Mouse (Mus musculus): ENCODE results near the gene Agpat1. TPM values are rescaled to one million over a fixed set of nuclear protein-coding genes. Genes with fewer than 3 reads are reported as not detected.

Gene Agpat1
- total RNA-seq (2022) = 10 to 100 TPM; 66.5 to 78.4 (median 73.4) TPM

DNA sequence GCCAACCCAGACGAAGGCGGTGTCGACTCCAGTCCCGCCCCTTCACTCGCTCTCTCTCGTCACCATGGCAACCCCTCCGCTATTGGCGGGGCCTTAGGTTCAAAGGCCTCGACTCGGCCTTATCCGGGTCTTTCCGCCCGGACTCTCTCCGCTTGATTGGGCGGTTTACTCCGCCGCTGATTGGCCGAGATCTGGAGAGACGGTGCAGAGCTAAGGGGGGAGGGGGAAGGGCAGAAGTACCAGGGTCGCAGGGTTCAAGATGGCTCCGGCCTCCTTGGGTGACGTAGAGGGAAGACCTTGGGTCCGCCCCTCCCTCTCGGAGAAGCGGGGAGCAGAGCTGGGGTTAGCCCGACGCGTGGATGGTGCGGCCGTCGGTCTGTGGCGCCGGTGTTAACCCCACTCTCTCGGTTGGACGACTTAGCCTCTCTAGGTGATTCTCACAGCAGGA, at the start of gene Agpat1:
Gene Agpat1, plus strand, starts transcription at position 202 of the 448 bp plus-strand sequence.
- DNase-seq (ENCODE audit: low spot score) = peak; percentile 99

DNA sequence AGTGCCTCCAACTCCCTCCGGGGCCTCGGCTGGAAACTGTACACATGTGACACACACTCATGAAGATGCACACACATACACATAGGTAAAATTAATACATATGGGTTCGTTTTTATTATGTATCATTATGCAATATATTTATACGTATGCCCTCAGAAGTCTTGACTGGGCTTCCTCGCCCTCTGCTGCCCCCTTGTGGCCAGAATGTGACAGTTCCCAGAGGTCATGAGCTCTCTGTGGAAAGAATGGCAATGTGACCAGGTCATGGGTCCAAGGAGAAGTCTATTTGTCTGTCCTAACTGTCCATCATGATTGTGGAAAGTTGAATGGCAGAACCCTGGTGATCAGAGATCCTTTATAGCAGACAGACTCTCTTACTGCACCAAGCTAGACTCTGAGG, 48.6 kb upstream of the Agpat1 start:
- DNase-seq (ENCODE audit: low spot score) = peak; percentile 86

DNA sequence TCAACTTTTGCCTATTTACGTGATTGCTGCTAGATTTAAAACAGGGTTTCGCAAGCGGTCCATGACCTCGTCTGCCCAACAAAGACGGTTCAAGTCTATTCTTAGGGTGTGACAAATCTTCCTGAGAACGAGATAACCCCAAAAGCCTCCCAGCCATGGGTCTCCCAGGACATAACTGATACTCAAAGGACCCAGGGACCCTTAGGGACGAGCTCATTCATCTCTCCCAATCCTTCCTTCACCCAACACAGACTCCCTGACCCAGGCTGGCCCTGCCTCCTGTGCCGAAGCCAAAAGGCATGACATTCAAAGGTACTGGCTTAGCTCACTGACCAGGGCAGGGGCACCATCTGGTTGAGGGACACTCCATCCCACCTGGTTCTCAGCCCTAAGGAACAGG, 47.7 kb upstream of the Agpat1 start:
- DNase-seq (ENCODE audit: low spot score) = no peak

DNA sequence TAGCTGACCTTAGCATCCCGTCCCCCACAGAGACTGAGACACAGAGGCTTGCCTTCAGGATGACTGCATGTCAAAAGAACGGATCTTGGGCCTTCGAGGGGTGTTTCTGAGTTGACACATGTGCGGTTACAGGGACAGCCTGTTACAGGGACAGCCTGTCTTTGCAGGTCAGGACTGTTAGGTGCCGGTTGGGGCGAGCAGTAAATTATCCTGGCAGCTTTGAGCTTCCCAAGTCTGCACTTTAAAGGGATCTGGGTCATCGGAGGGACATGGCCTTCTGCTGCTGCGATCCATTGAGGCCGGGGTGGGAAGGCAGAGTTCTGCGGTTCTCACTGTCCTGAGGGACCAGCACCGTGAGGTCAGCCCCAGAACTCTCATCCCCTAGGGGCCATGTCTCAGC, 46.7 kb upstream of the Agpat1 start:
- DNase-seq (ENCODE audit: low spot score) = no peak

DNA sequence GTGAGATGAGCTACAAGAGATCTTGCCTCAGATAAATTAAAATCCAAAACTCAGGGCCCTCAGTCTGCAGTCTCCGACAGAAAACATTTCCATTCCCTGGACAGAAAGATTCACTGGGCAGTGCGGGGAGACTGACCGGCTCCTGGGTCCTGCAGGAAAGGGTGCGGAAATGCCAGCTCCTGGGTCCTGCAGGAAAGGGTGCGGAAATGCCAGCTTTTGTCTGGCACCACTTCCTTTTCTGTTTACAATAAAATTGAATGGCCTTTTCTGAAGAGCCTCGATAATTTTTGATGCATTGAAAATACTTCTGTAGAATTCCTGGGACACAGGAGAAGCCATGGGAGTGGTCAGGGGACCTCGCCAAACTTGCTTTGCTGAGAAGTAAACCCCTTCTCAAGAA, 44.9 kb upstream of the Agpat1 start:
- no peak for DNase-seq (ENCODE audit: low spot score)

DNA sequence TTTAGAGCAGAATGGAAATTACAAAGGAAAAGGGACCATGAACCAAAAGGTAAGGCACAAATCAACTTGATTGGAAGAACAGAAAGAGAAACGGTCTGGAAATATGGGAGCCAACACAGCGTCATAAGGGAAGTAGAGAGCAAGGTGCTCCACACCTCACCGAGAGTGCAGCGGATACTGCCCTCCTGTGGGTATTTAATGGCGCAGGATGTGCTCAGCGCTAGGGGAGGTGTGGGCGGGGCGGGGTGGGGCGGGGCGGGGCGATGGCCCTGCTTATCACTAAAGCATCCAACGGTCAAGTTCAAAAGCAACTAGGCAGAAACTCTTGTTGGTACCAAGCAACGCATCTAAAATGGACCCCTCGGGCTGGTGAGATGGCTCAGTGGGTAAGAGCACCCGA, 44.2 kb upstream of the Agpat1 start:
- no peak for DNase-seq (ENCODE audit: low spot score)

DNA sequence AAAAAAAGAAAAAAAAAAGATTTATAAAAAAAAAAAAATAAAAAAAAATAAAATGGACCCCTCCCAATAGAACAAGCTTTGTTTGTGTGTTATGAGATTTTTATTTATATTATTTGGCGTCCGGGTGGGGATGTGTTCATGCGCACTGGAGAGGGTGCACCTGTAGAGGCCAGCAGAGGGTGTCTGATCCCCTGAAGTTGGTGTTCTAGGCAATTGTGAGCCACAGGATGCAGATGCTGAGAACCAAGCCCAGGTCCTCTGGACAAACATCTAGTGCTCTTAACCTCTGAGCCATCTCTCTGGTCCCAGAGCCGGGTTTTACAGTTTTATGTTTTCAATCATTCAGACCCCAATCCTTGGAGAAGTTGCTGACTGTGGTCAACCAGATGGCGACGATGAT, 43.6 kb upstream of the Agpat1 start:
- no peak for DNase-seq (ENCODE audit: low spot score)

DNA sequence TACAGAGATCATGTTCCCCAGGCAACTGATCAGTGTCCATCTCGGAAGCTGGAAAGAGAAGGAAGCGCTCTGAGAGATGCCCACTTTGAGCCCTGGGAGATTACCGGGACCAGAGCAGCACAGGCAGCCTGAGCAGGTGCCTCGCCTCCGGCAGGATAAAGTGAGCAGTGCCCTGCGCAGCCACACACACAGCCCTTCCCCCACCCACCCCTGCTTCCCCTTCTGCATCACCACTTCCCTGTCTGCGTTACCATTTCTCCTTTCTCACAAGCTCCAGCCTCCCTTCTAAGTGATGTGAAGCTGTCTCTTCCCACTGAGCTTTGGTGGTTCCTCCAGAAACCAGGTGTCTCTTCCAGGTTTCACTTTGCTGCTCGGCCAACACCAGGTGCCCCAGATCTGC, 42.9 kb upstream of the Agpat1 start:
- no peak for DNase-seq (ENCODE audit: low spot score)

DNA sequence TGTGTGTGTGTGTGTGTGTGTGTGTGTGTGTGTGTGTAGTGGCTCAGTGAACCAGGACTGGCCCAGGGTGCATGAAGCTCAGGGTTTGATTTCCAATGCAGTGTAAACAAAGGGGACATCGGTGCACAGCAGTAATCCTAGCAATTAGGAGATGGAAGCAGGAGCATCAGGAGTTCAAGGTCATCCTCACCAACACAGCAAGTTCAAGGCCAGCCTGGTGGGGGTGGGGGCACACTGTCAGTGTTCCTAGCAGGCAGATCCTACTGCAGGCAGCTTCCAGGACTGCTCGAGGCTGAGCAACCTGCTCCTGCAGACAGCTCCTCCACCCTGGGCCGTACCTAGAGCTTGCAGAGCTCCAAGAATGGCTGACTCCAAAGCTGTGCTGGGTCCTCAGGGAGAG, 41.5 kb upstream of the Agpat1 start:
- DNase-seq (ENCODE audit: low spot score) = no peak

DNA sequence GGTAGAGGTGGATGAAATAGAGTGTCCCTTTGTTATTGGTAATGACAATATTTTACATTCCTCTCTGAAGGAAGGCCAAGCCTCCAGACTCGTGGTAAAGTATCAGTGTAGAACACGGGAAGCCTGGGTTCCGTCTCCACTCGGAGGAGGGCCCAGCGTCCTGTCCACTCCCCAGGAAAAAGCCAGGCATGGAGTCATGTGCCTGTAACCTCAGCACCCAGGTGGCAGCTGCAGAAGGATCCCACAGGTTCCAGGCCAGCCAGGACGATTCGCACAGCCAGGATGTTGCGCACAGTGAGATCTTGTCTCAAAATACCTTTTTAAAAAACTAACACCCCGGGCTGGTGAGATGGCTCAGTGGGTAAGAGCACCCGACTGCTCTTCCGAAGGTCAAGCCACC, 40.7 kb upstream of the Agpat1 start:
- no peak for DNase-seq (ENCODE audit: low spot score)

DNA sequence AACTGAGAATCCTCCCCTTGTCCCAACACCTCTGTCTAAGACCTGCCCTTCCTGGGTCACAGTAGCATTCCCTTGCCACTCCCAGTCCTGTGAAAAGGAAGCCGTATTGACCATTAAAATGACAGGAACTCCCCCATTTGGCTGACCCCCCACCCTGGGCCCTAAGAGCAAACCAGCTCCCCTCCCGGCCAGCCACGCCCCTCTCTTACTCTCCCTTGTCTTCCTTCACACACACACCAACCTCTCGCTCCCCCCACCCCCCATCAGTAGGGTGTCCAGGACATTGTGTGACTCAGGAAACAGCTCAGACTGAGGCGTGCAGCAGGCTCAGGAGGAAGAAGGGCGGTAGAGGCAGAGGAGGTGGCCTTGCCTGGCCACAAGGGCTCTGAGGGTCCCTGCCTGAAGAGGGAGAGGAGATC, 40.0 kb upstream of the Agpat1 start, which contains the start of gene Notch4:
Gene Notch4, plus strand, starts transcription at position 266 of the 419 bp plus-strand sequence.
- peak; percentile 70 for DNase-seq (ENCODE audit: low spot score)

DNA sequence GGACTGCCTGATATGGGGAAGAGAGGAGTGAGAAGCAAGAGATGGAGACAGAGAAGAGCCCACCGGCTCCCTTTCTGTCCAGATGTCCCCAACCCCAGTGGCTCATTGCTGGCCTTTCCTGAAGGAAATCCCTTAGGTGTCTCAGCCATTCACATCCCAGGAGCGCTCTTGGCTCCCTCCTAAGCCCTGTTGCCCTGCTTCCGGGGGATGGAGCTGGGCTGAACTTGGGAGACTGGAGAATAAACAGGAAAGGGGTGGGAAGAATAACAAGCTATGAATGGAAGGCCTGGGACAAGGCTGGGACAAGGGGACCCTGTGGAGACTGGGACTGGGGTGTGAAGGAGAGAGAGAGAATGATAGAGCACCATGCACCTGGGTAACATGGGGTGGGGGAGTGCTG, 39.3 kb upstream of the Agpat1 start:
- DNase-seq (ENCODE audit: low spot score) = peak; percentile 82

DNA sequence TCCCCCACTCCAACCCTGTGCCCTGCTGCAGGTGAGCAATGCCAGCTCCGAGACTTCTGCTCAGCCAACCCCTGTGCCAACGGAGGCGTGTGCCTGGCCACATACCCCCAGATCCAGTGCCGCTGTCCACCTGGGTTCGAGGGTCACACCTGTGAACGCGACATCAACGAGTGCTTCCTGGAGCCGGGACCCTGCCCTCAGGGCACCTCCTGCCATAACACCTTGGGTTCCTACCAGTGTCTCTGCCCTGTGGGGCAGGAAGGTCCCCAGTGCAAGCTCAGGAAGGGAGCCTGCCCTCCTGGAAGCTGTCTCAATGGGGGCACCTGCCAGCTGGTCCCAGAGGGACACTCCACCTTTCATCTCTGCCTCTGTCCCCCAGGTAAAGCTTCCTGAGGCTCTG, 36.8 kb upstream of the Agpat1 start:
- no peak for DNase-seq (ENCODE audit: low spot score)

DNA sequence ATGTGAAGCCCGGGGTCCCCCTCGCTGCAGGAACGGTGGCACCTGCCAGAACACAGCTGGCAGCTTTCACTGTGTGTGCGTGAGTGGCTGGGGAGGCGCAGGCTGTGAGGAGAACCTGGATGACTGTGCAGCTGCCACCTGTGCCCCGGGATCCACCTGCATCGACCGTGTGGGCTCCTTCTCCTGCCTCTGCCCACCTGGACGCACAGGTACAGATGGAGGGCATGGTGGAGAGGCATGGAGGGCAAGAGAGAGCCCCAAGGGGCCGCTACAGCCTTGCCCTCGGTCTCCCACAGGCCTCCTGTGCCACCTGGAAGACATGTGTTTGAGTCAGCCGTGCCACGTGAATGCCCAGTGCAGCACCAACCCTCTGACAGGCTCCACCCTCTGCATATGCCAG, 35.6 kb upstream of the Agpat1 start:
- no peak for DNase-seq (ENCODE audit: low spot score)

DNA sequence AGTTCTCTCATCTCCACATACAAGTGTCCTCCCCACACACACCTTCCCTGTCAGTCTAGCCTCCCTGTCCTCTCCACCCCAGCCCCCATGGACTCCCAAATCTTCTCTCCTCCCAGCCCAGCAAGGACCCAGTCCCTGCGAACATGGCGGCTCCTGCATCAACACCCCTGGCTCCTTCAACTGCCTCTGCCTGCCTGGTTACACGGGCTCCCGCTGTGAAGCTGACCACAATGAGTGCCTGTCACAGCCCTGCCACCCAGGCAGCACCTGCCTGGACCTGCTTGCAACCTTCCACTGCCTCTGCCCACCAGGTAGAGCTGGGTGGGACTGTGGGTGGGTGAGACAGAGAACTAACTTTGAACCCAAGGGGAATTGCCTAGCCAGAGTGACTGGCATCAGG, 34.1 kb upstream of the Agpat1 start:
- no peak for DNase-seq (ENCODE audit: low spot score)

DNA sequence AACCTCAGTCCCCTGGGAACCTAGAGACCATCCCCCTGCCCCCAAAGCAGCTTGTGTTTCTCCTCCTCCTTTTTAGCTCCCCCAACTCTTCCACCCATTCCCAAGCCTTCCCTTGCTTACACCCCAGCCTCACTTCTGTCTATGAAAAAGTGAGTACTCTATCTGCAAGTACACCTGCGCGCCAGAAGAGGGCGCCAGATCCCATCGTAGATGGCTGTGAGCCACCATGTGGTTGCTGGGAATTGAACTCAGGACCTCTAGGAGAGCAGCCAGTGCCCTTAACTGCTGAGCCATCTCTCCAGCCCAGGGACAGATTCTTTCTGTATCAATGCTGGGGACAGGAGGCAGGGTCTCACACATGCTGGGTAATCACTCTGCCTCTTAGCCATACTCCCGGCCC, 32.2 kb upstream of the Agpat1 start:
- DNase-seq (ENCODE audit: low spot score) = no peak

DNA sequence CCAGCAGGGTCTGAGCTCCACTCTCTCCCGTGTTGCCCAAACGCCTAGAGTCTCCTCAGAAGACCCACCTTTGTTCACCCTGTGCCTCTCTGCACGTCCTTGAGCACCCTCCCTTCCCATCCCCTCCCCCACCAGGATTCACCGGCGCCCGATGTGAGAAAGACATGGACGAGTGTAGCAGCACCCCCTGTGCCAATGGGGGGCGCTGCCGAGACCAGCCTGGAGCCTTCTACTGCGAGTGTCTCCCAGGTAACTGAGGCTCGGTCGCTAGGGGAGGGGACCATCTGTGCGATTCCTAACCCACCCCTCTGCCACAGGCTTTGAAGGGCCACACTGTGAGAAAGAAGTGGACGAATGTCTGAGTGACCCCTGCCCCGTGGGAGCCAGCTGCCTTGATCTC, 31.7 kb upstream of the Agpat1 start:
- no peak for DNase-seq (ENCODE audit: low spot score)

DNA sequence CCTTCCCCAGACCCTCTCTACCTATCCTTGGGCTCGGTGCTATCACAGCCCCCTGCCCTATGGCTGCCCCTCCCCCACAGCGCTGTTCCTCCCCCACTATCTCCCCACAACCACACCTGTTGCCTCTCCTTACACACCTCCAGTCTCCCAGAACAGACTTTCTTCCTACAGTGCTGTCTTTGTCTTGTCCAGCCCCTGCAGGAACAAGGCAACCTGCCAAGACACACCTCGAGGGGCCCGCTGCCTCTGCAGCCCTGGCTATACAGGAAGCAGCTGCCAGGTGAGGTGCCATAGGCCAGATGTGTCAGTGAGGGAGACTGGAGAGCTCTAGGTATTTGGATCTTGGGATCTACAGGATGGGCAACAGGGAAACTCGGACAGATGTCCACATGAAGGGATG, 27.5 kb upstream of the Agpat1 start:
- DNase-seq (ENCODE audit: low spot score) = no peak

DNA sequence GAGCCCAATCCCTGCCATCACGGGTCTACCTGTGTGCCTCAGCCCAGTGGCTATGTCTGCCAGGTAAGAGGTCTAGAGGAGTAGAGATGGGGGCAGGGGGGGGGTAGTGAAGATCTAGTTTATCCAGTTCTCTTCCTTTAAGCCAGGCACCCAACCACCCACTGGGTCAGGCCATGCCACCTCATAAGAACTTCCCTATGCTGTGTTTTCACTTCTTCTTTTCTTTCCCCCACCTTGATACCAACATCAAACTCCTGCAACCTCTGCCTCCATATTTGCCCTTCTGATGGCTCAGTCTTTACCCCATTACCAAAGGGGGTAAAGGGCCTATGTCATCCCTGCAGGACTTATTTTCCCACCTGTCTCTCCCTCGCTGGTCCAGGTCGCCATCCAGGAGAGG, 26.0 kb upstream of the Agpat1 start:
- no peak for DNase-seq (ENCODE audit: low spot score)

DNA sequence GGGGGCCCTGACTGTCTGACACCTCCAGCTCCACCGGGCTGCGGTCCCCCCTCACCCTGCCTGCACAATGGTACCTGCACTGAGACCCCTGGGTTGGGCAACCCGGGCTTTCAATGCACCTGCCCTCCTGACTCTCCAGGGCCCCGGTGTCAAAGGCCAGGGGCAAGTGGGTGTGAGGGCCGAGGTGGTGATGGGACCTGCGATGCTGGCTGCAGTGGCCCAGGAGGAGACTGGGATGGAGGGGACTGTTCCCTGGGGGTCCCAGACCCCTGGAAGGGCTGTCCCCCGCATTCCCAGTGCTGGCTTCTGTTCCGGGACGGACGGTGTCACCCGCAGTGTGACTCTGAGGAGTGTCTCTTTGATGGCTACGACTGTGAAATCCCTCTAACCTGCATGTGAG, 21.5 kb upstream of the Agpat1 start:
- DNase-seq (ENCODE audit: low spot score) = no peak

DNA sequence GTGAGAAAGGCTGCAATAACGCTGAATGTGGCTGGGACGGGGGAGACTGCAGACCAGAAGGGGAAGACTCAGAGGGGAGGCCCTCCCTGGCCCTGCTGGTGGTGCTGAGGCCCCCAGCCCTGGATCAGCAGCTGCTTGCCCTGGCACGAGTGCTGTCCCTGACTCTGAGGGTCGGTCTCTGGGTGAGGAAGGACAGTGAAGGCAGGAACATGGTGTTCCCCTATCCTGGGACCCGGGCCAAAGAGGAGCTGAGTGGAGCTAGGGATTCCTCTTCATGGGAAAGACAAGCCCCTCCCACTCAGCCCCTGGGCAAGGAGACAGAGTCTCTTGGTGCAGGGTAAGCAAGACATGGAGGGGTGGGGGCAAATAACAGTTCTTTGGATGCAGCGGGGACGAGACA, 20.7 kb upstream of the Agpat1 start:
- no peak for DNase-seq (ENCODE audit: low spot score)

DNA sequence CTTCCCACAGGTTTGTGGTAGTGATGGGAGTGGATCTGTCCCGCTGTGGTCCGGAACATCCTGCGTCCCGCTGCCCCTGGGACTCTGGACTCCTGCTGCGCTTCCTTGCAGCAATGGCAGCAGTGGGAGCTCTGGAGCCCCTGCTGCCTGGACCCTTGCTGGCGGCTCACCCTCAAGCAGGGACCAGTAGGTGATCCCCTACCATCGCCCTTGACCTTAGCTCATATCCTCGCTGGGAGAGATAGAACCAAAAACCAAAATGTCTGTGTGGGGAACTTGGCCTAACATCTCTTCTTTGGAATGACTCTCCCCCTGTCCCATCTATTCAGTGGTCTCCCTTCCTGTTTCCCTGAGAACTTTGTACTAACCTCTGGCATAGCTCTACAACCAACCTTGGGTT, 20.2 kb upstream of the Agpat1 start:
- DNase-seq (ENCODE audit: low spot score) = no peak

DNA sequence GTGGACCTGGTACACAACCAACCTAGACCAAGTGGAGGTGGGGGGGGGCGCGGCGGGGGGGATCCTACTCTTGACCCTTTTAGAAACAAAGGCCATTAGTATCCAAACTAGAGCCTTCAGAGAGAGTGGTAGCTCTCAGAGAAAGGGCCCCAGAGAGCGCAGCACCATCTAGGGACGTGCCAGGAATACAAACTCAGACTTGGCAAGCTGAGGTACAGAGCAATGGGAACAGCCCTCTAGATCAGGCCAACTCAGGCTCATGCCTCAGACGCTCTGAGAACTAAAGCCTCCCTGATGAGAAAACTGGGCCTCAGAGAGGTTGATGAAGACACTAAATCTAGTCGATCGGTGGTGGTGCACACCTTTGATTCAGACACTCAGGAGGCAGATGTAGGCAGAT, 18.9 kb upstream of the Agpat1 start:
- no peak for DNase-seq (ENCODE audit: low spot score)

DNA sequence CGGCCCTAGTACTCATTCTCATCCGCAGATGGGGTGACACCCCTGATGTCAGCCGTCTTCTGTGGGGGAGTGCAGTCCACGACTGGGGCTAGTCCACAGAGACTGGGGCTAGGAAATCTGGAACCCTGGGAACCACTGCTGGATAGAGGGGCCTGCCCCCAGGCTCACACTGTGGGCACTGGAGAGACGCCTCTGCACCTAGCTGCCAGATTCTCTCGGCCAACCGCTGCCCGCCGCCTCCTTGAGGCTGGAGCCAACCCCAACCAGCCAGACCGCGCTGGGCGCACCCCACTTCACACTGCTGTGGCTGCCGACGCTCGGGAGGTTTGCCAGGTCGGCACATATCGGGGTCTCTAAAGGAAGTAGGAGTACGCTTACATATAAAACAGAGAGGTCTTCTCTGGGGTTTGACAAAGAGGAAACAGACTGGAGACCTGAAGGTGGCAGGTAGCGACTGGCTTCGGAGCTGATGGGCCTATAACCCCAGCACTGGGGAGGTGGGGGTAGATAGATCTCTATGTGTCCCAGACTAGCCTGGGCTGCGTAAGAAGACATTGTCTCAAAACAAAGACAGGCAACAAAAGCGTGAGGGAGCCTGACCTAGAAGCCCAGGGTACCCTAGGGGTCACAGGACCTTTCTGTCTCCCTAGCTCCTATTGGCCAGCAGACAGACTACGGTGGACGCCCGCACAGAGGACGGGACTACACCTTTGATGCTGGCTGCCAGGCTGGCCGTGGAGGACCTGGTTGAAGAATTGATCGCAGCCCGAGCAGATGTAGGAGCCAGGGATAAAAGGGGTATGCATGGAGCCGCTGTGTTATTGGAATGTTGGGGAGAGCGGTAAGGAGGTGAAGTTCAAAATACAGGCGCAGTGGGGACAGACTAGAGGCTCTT, 17.9 kb upstream of the Agpat1 start:
- DNase-seq (ENCODE audit: low spot score) = no peak
